Comparison of ENCODE assay signal across 8 mouse cellular contexts in genomic region chr11:69123056-69123692, GRCm38 (mm10). TPM values are rescaled to one million over a fixed set of nuclear protein-coding genes. Genes with fewer than 3 reads are reported as not detected.
A peak's percentile ranks its signal among the peaks of the same experiment; 100 is the strongest.
DNase-seq lines count a peak whose midpoint lies in the region; ATAC-seq and TF ChIP-seq lines count a peak whose summit lies in the region.

No protein-coding gene starts in this region.

- H3K27ac ChIP-seq in embryonic fibroblast, embryonic 13.5 days (ENCODE audit: insufficient read depth, low read length), result no peak overlapping the region
- peak overlapping the region; percentile 94 for H3K27ac ChIP-seq in heart, embryonic 13.5 days (replicated peaks)
- H3K27ac ChIP-seq in liver, embryonic 11.5 days (ENCODE audit: low read depth, low read length), result peak overlapping the region; percentile 80
- peak overlapping the region; percentile 94 for H3K27ac ChIP-seq in stomach, embryonic 15.5 days

- peak; percentile 41; the same call in 1 of the 2 replicates for TF ChIP-seq POLR2A in embryonic fibroblast, embryonic 13.5 days (IDR thresholded peaks at IDR 0.05; ENCODE audit: low read depth, low read length)

- no peaks in the 10 kb centered on the region for H3K9me3 ChIP-seq in heart, embryonic 13.5 days
- H3K9me3 ChIP-seq in liver, embryonic 11.5 days (ENCODE audit: control insufficient read depth, low read length), result no peaks in the 10 kb centered on the region
- no peaks in the 10 kb centered on the region for H3K9me3 ChIP-seq in stomach, embryonic 15.5 days

- H3K4me1 ChIP-seq in embryonic fibroblast, embryonic 13.5 days (ENCODE audit: control insufficient read depth, insufficient read depth, low read length), result 0 out of 2 replicates have a peak, but pooled peaks cover 3% of the 10 kb centered on the region
- H3K4me1 ChIP-seq in heart, embryonic 13.5 days, result peaks cover 55% of the 10 kb centered on the region
- H3K4me1 ChIP-seq in liver, embryonic 11.5 days (replicated peaks; ENCODE audit: control insufficient read depth, insufficient read depth, low read length), result peaks cover 37% of the 10 kb centered on the region
- H3K4me1 ChIP-seq in stomach, embryonic 15.5 days, result peaks cover 37% of the 10 kb centered on the region

- H3K27me3 ChIP-seq in heart, embryonic 13.5 days (replicated peaks), result 0 out of 2 replicates have a peak, but pooled peaks cover 7% of the 10 kb centered on the region
- peaks cover 7% of the 10 kb centered on the region for H3K27me3 ChIP-seq in liver, embryonic 11.5 days (replicated peaks; ENCODE audit: control insufficient read depth, insufficient read depth, low read length)
- H3K27me3 ChIP-seq in stomach, embryonic 15.5 days (replicated peaks), result no peaks in the 10 kb centered on the region

- DNase-seq in A20 (ENCODE audit: low read depth, low spot score), result peak; percentile 97
- peak; percentile 75 to 86 for DNase-seq in adrenal gland, postnatal 4 days (ENCODE audit: low spot score in 2 of 2)
- DNase-seq in kidney, postnatal 10 days, result peak; percentile 92
- DNase-seq in liver, embryonic 11.5 days (ENCODE audit: low spot score), result peak; percentile 98
- DNase-seq in neural tube, embryonic 10.5 days (ENCODE audit: extremely low spot score, low spot score), result peak; percentile 99

- H3K4me2 ChIP-seq in heart, embryonic 13.5 days, result peak overlapping the region; percentile 98
- peak overlapping the region; percentile 99 for H3K4me2 ChIP-seq in liver, embryonic 11.5 days
- H3K4me2 ChIP-seq in stomach, embryonic 15.5 days, result peak overlapping the region; percentile 95

- no peak for TF ChIP-seq CTCF in embryonic fibroblast, embryonic 13.5 days (IDR thresholded peaks at IDR 0.05; ENCODE audit: borderline replicate concordance, insufficient read depth, low read length)

- no peak for ATAC-seq in heart, embryonic 13.5 days (ENCODE audit: extremely low read depth, insufficient number of reproducible peaks, low FRiP score, low TSS enrichment)
- 0 out of 2 replicates have a peak, but pooled peaks have one; percentile 2 for ATAC-seq in liver, embryonic 11.5 days (replicated peaks; ENCODE audit: low FRiP score)
- ATAC-seq in stomach, embryonic 15.5 days (ENCODE audit: insufficient read depth, low FRiP score, low read depth), result no peak

- peak overlapping the region; percentile 62 for H3K4me3 ChIP-seq in embryonic fibroblast, embryonic 13.5 days (ENCODE audit: insufficient read depth, low read length)
- H3K4me3 ChIP-seq in heart, embryonic 13.5 days, result peak overlapping the region; percentile 89
- H3K4me3 ChIP-seq in liver, embryonic 11.5 days (ENCODE audit: low read depth, low read length), result peak overlapping the region; percentile 80
- peak overlapping the region; percentile 82 for H3K4me3 ChIP-seq in stomach, embryonic 15.5 days (replicated peaks)

- H3K36me3 ChIP-seq in heart, embryonic 13.5 days, result no peaks in the 10 kb centered on the region
- no peaks in the 10 kb centered on the region for H3K36me3 ChIP-seq in liver, embryonic 11.5 days (ENCODE audit: control insufficient read depth, insufficient read depth, low read length)
- no peaks in the 10 kb centered on the region for H3K36me3 ChIP-seq in stomach, embryonic 15.5 days

- peak overlapping the region; percentile 87 for H3K9ac ChIP-seq in heart, embryonic 13.5 days
- H3K9ac ChIP-seq in liver, embryonic 11.5 days (ENCODE audit: low read depth, low read length), result peak overlapping the region; percentile 73
- H3K9ac ChIP-seq in stomach, embryonic 15.5 days, result peak overlapping the region; percentile 63

- WGBS in heart, embryonic 13.5 days, result under 1% methylated on average over 29 of the region's 29 CpGs
- whole genome bisulfite sequencing in liver, embryonic 11.5 days, result under 1% methylated on average over 29 of the region's 29 CpGs
- WGBS in stomach, embryonic 15.5 days, result under 1% methylated on average over 29 of the region's 29 CpGs

RNA-seq across cellular contexts. Expression of gene 9130213A22Rik, which starts 0.8 kb away (rescaled TPM):
- 1 to 10 TPM; 1.3 to 1.4 TPM for total RNA-seq in adrenal gland, postnatal 4 days (2021)
- polyA plus RNA-seq in embryonic fibroblast, embryonic 13.5 days (2011; ENCODE audit: insufficient read length, low read depth, missing spikeins), result 0.88 and 1.1 TPM in 2 replicates
- polyA plus RNA-seq in heart, embryonic 13.5 days (2015; fragmentation: Nextera tagmentation; extraction: Ambion mirVana), result 0.41 and 0.60 TPM in 2 replicates
- polyA plus RNA-seq in liver, embryonic 11.5 days (2014; fragmentation: Nextera tagmentation; extraction: Ambion mirVana), result 0.10 and 0.22 TPM in 2 replicates
- polyA plus RNA-seq in stomach, embryonic 15.5 days (2015; fragmentation: Nextera tagmentation; extraction: Ambion mirVana), result 0.37 TPM in 2 replicates

RNA-seq across cellular contexts. Expression of gene Aloxe3, which starts 2.5 kb away (rescaled TPM):
- under 1 TPM; 0.67 to 0.73 TPM for total RNA-seq in adrenal gland, postnatal 4 days (2021)
- 0.27 TPM in 1 of 2 replicates, not detected in the other for polyA plus RNA-seq in embryonic fibroblast, embryonic 13.5 days (2011; ENCODE audit: insufficient read length, low read depth, missing spikeins)
- 0.13 and 0.14 TPM in 2 replicates for polyA plus RNA-seq in heart, embryonic 13.5 days (2015; fragmentation: Nextera tagmentation; extraction: Ambion mirVana)
- polyA plus RNA-seq in liver, embryonic 11.5 days (2014; fragmentation: Nextera tagmentation; extraction: Ambion mirVana), result 0.48 TPM in 1 of 2 replicates, not detected in the other
- 0.27 and 1.2 TPM in 2 replicates for polyA plus RNA-seq in stomach, embryonic 15.5 days (2015; fragmentation: Nextera tagmentation; extraction: Ambion mirVana)

RNA-seq across cellular contexts. Expression of gene Hes7, which starts 3.0 kb away (rescaled TPM):
- under 1 TPM; 0.51 to 0.59 TPM for total RNA-seq in adrenal gland, postnatal 4 days (2021)
- polyA plus RNA-seq in embryonic fibroblast, embryonic 13.5 days (2011; ENCODE audit: insufficient read length, low read depth, missing spikeins), result not detected in 2 replicates
- polyA plus RNA-seq in heart, embryonic 13.5 days (2015; fragmentation: Nextera tagmentation; extraction: Ambion mirVana), result 0.47 and 0.67 TPM in 2 replicates
- polyA plus RNA-seq in liver, embryonic 11.5 days (2014; fragmentation: Nextera tagmentation; extraction: Ambion mirVana), result 0.55 and 0.59 TPM in 2 replicates
- polyA plus RNA-seq in stomach, embryonic 15.5 days (2015; fragmentation: Nextera tagmentation; extraction: Ambion mirVana), result 0.76 and 1.0 TPM in 2 replicates

RNA-seq across cellular contexts. Expression of gene Per1, which starts 28.2 kb away (rescaled TPM):
- 100 to 1,000 TPM in 1 of 2 experiments, 10 to 100 TPM in 1; 99.4 to 130 TPM for total RNA-seq in adrenal gland, postnatal 4 days (2021)
- polyA plus RNA-seq in embryonic fibroblast, embryonic 13.5 days (2011; ENCODE audit: insufficient read length, low read depth, missing spikeins), result 23.1 and 30.9 TPM in 2 replicates
- 8.6 and 9.0 TPM in 2 replicates for polyA plus RNA-seq in heart, embryonic 13.5 days (2015; fragmentation: Nextera tagmentation; extraction: Ambion mirVana)
- 6.2 and 6.6 TPM in 2 replicates for polyA plus RNA-seq in liver, embryonic 11.5 days (2014; fragmentation: Nextera tagmentation; extraction: Ambion mirVana)
- 15.4 and 20.3 TPM in 2 replicates for polyA plus RNA-seq in stomach, embryonic 15.5 days (2015; fragmentation: Nextera tagmentation; extraction: Ambion mirVana)

RNA-seq across cellular contexts. Expression of gene Alox12b, which starts 33.6 kb away (rescaled TPM):
- total RNA-seq in adrenal gland, postnatal 4 days (2021), result not detected
- not detected in 2 replicates for polyA plus RNA-seq in embryonic fibroblast, embryonic 13.5 days (2011; ENCODE audit: insufficient read length, low read depth, missing spikeins)
- not detected in 2 replicates for polyA plus RNA-seq in heart, embryonic 13.5 days (2015; fragmentation: Nextera tagmentation; extraction: Ambion mirVana)
- polyA plus RNA-seq in liver, embryonic 11.5 days (2014; fragmentation: Nextera tagmentation; extraction: Ambion mirVana), result not detected in 2 replicates
- 4.2 and 11.5 TPM in 2 replicates for polyA plus RNA-seq in stomach, embryonic 15.5 days (2015; fragmentation: Nextera tagmentation; extraction: Ambion mirVana)
